Mouse (Mus musculus): ENCODE data around the gene Prr19.

DNA sequence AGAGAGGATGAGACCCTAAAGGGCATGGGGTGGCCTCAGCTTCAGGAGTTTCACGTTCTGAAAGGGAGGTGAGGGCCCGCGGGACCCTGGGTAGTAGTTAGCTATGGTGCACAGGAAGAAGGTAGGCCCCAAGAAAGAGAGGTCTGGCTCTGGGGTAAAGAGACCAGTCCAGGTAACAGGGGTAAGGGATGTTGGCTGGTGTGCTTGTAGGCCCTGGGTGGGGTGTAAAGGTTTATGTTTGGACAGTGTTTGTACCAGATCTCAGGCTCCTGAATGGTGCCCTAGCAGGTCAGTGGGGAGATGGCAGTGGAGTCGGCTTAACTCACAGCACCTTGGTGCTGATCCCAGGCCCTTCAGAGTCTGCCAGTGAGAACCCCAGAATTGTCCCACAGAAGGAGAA is 32.2 kb upstream of the Prr19 start:
- no peak for TF ChIP-seq CTCF (IDR thresholded peaks at IDR 0.05; ENCODE audit: low read depth, low read length)
- no peak for TF ChIP-seq POLR2A (IDR thresholded peaks at IDR 0.05; ENCODE audit: borderline replicate concordance, low read depth, low read length)
